Mouse (Mus musculus) heart, postnatal 25 days (tissue): ENCODE data around the gene Flna. TPM values are rescaled to one million over a fixed set of nuclear protein-coding genes. Genes with fewer than 3 reads are reported as not detected.

ENCODE experiments used
- DNase-seq: peaks from one replicate; pipeline ENCODE4 v3.0.0; 2022; ENCODE audit warnings: low spot score
- intact Hi-C: fragments of 180-260 bp; cut with DNase I; formaldehyde crosslinking; loops from one replicate; pipeline ENCODE4 v1.15.1; 2025
- total RNA-seq, 2 experiments: library from RNA; stranded (reverse); gene quantifications; 2 replicates each; pipeline ENCODE4 v1.2.3; 2021

Flna gene
- total RNA-seq = 100 to 1,000 TPM in 1 of 2 experiments, 10 to 100 TPM in 1; 91.7 to 120 TPM

- DNase-seq = peak; percentile 61
- intact Hi-C loops = loop anchor here (2.0 to 10.0 kb wide), 5 partner anchors 55 to 225 kb away; partner anchors contain the start of genes Gdi1 and Irak1
Observed at GRCm38 (mm10) chrX:74249615-74250014, at the start of gene Flna. Gene Flna, minus strand, starts transcription at chrX:74249820.

GRCm38 (mm10) chrX:74298348-74298747 lies 48.7 kb upstream of the Flna start:
- no peak for DNase-seq
- intact Hi-C loops = no loop called here

- peak; percentile 91 for DNase-seq
Observed at GRCm38 (mm10) chrX:74296538-74297448, 47.2 kb upstream of the Flna start, which contains the start of gene Atp6ap1. Gene Atp6ap1, plus strand, starts transcription at chrX:74297097.

GRCm38 (mm10) chrX:74293431-74293830 lies 43.8 kb upstream of the Flna start:
- no peak for DNase-seq
- intact Hi-C loops = no loop called here

More at GRCm38 (mm10) chrX:74296538-74297448, 47.2 kb upstream of the Flna start, which contains the start of gene Atp6ap1:
- intact Hi-C loops = no loop called here

GRCm38 (mm10) chrX:74283092-74283437 lies 33.4 kb upstream of the Flna start:
- no peak for DNase-seq
- intact Hi-C loops = no loop called here

- intact Hi-C loops = no loop called here
Observed at GRCm38 (mm10) chrX:74282395-74283091, 32.9 kb upstream of the Flna start.

GRCm38 (mm10) chrX:74281732-74282394 lies 32.2 kb upstream of the Flna start, which contains the start of the genes Taz and Dnase1l1:
Gene Taz, plus strand, starts transcription at chrX:74281912.
Gene Dnase1l1, minus strand, starts transcription at chrX:74282337.
- intact Hi-C loops = no loop called here
- DNase-seq = peak; percentile 81

More at GRCm38 (mm10) chrX:74282395-74283091, 32.9 kb upstream of the Flna start:
- peak; percentile 75 for DNase-seq

GRCm38 (mm10) chrX:74281041-74281731 lies 31.6 kb upstream of the Flna start:
- intact Hi-C loops = no loop called here

GRCm38 (mm10) chrX:74277916-74278315 lies 28.3 kb upstream of the Flna start:
- intact Hi-C loops = no loop called here
- no peak for DNase-seq

More at GRCm38 (mm10) chrX:74281041-74281731, 31.6 kb upstream of the Flna start:
- no peak for DNase-seq

- DNase-seq = no peak
- intact Hi-C loops = no loop called here
Observed at GRCm38 (mm10) chrX:74273422-74274322, 24.1 kb upstream of the Flna start.

- DNase-seq = no peak
- intact Hi-C loops = no loop called here
Observed at GRCm38 (mm10) chrX:74270902-74271551, 21.4 kb upstream of the Flna start.

- intact Hi-C loops = no loop called here
Observed at GRCm38 (mm10) chrX:74270062-74270901, 20.7 kb upstream of the Flna start, which contains the start of gene Rpl10. Gene Rpl10, plus strand, starts transcription at chrX:74270812.

GRCm38 (mm10) chrX:74269736-74270061 lies 20.1 kb upstream of the Flna start:
- no peak for DNase-seq
- intact Hi-C loops = no loop called here

More at GRCm38 (mm10) chrX:74270062-74270901, 20.7 kb upstream of the Flna start, which contains the start of gene Rpl10:
- DNase-seq = peak; percentile 91

GRCm38 (mm10) chrX:74257746-74258145 lies 8.1 kb upstream of the Flna start:
- intact Hi-C loops = no loop called here
- no peak for DNase-seq

- DNase-seq = no peak
- intact Hi-C loops = no loop called here
Observed at GRCm38 (mm10) chrX:74254888-74255565, 5.4 kb upstream of the Flna start.

- DNase-seq = peak; percentile 88
- intact Hi-C loops = no loop called here
Observed at GRCm38 (mm10) chrX:74254153-74254887, 4.7 kb upstream of the Flna start, which contains the start of gene Emd. Gene Emd, plus strand, starts transcription at chrX:74254687.
